Mouse (Mus musculus): Measurements from ENCODE around the gene Iqsec1. TPM values are rescaled to one million over a fixed set of nuclear protein-coding genes. Genes with fewer than 3 reads are reported as not detected.
A peak's percentile ranks its signal among the peaks of the same experiment; 100 is the strongest.

Gene Iqsec1
- polyA plus RNA-seq, 1 experiment from 2014 or later: 28.6 TPM

- Histone ChIP-seq H3K4me3 (ENCODE audit: control insufficient read depth in 1 of 2, insufficient read depth in 1 of 2, low read depth in 1 of 2, low read length in 2 of 2) (no peak overlapping the region), H3K9me3 (ENCODE audit: control insufficient read depth, low read length) (no peaks in the 10 kb centered on the region), H3K27me3 (ENCODE audit: control insufficient read depth, insufficient read depth, low read length) (no peaks in the 10 kb centered on the region), H3K27ac (replicated peaks in 1 of 2; ENCODE audit: control insufficient read depth in 1 of 2, insufficient read depth in 1 of 2, low read depth in 2 of 2, low read length in 2 of 2) (peak overlapping the region; percentile 89 to 94), H3K4me2 (ENCODE audit: low read length) (0 out of 2 replicates have a peak overlapping the region, but pooled peaks have one; percentile 45), H3K4me1 (ENCODE audit: control insufficient read depth in 2 of 2, insufficient read depth in 2 of 2, low read length in 2 of 2) (peaks cover 43 to 64% of the 10 kb centered on the region in 2 experiments), H3K36me3 (ENCODE audit: control insufficient read depth, insufficient read depth, low read length) (no peaks in the 10 kb centered on the region), H3K9ac (ENCODE audit: low read length) (0 out of 2 replicates have a peak overlapping the region, but pooled peaks have one; percentile 49)
- no peak for ATAC-seq (ENCODE audit: insufficient number of reproducible peaks, insufficient read depth, low FRiP score, low read depth)
- WGBS: 31% methylated on average over 2 of the region's 2 CpGs
Measured at GRCm38 (mm10) chr6:90807581-90807980, 180.9 kb downstream of the Iqsec1 start.

GRCm38 (mm10) chr6:90806743-90807142, 181.7 kb downstream of the Iqsec1 start:
- no peak overlapping the region for H3K4me3 ChIP-seq (ENCODE audit: control insufficient read depth in 1 of 2, insufficient read depth in 1 of 2, low read depth in 1 of 2, low read length in 2 of 2)
- H3K9ac ChIP-seq (ENCODE audit: low read length): no peak overlapping the region
- H3K36me3 ChIP-seq (ENCODE audit: control insufficient read depth, insufficient read depth, low read length): no peaks in the 10 kb centered on the region
- no peak overlapping the region for H3K27ac ChIP-seq (replicated peaks in 1 of 2; ENCODE audit: control insufficient read depth in 1 of 2, insufficient read depth in 1 of 2, low read depth in 2 of 2, low read length in 2 of 2)
- 86% methylated on average over 1 of the region's 1 CpGs for WGBS
- ATAC-seq (ENCODE audit: insufficient number of reproducible peaks, insufficient read depth, low FRiP score, low read depth): no peak
- H3K4me1 ChIP-seq (ENCODE audit: control insufficient read depth in 2 of 2, insufficient read depth in 2 of 2, low read length in 2 of 2): peaks cover 46 to 61% of the 10 kb centered on the region in 2 experiments
- H3K27me3 ChIP-seq (ENCODE audit: control insufficient read depth, insufficient read depth, low read length): no peaks in the 10 kb centered on the region
- H3K4me2 ChIP-seq (ENCODE audit: low read length): no peak overlapping the region
- H3K9me3 ChIP-seq (ENCODE audit: control insufficient read depth, low read length): no peaks in the 10 kb centered on the region

GRCm38 (mm10) chr6:90805101-90805500, 183.4 kb downstream of the Iqsec1 start:
- Histone ChIP-seq H3K4me2 (ENCODE audit: low read length) (no peak overlapping the region), H3K9ac (ENCODE audit: low read length) (no peak overlapping the region), H3K4me1 (ENCODE audit: control insufficient read depth in 2 of 2, insufficient read depth in 2 of 2, low read length in 2 of 2) (peaks cover 52 to 60% of the 10 kb centered on the region in 2 experiments), H3K27ac (replicated peaks in 1 of 2; ENCODE audit: control insufficient read depth in 1 of 2, insufficient read depth in 1 of 2, low read depth in 2 of 2, low read length in 2 of 2) (no peak overlapping the region), H3K4me3 (ENCODE audit: control insufficient read depth in 1 of 2, insufficient read depth in 1 of 2, low read depth in 1 of 2, low read length in 2 of 2) (no peak overlapping the region), H3K9me3 (ENCODE audit: control insufficient read depth, low read length) (no peaks in the 10 kb centered on the region), H3K36me3 (ENCODE audit: control insufficient read depth, insufficient read depth, low read length) (no peaks in the 10 kb centered on the region), H3K27me3 (ENCODE audit: control insufficient read depth, insufficient read depth, low read length) (no peaks in the 10 kb centered on the region)
- WGBS: 4% methylated on average over 2 of the region's 2 CpGs
- ATAC-seq (ENCODE audit: insufficient number of reproducible peaks, insufficient read depth, low FRiP score, low read depth): no peak

GRCm38 (mm10) chr6:90804646-90805045, 183.8 kb downstream of the Iqsec1 start:
- no peak overlapping the region for H3K27ac ChIP-seq (replicated peaks in 1 of 2; ENCODE audit: control insufficient read depth in 1 of 2, insufficient read depth in 1 of 2, low read depth in 2 of 2, low read length in 2 of 2)
- H3K4me3 ChIP-seq (ENCODE audit: control insufficient read depth in 1 of 2, insufficient read depth in 1 of 2, low read depth in 1 of 2, low read length in 2 of 2): no peak overlapping the region
- H3K27me3 ChIP-seq (ENCODE audit: control insufficient read depth, insufficient read depth, low read length): no peaks in the 10 kb centered on the region
- no peak overlapping the region for H3K9ac ChIP-seq (ENCODE audit: low read length)
- H3K4me2 ChIP-seq (ENCODE audit: low read length): no peak overlapping the region
- H3K9me3 ChIP-seq (ENCODE audit: control insufficient read depth, low read length): no peaks in the 10 kb centered on the region
- no peaks in the 10 kb centered on the region for H3K36me3 ChIP-seq (ENCODE audit: control insufficient read depth, insufficient read depth, low read length)
- no peak for ATAC-seq (ENCODE audit: insufficient number of reproducible peaks, insufficient read depth, low FRiP score, low read depth)
- H3K4me1 ChIP-seq (ENCODE audit: control insufficient read depth in 2 of 2, insufficient read depth in 2 of 2, low read length in 2 of 2): peaks cover 52 to 58% of the 10 kb centered on the region in 2 experiments

GRCm38 (mm10) chr6:90802604-90803003, 185.9 kb downstream of the Iqsec1 start:
- no peak overlapping the region for H3K4me3 ChIP-seq (ENCODE audit: control insufficient read depth in 1 of 2, insufficient read depth in 1 of 2, low read depth in 1 of 2, low read length in 2 of 2)
- H3K4me2 ChIP-seq (ENCODE audit: low read length): no peak overlapping the region
- no peaks in the 10 kb centered on the region for H3K9me3 ChIP-seq (ENCODE audit: control insufficient read depth, low read length)
- H3K4me1 ChIP-seq (ENCODE audit: control insufficient read depth in 2 of 2, insufficient read depth in 2 of 2, low read length in 2 of 2): peaks cover 49 to 53% of the 10 kb centered on the region in 2 experiments
- H3K9ac ChIP-seq (ENCODE audit: low read length): no peak overlapping the region
- no peaks in the 10 kb centered on the region for H3K36me3 ChIP-seq (ENCODE audit: control insufficient read depth, insufficient read depth, low read length)
- no peaks in the 10 kb centered on the region for H3K27me3 ChIP-seq (ENCODE audit: control insufficient read depth, insufficient read depth, low read length)
- no peak overlapping the region; a peak in 1 of 4 replicates for H3K27ac ChIP-seq (replicated peaks in 1 of 2; ENCODE audit: control insufficient read depth in 1 of 2, insufficient read depth in 1 of 2, low read depth in 2 of 2, low read length in 2 of 2)
- 91% methylated on average over 8 of the region's 8 CpGs for WGBS
- no peak for ATAC-seq (ENCODE audit: insufficient number of reproducible peaks, insufficient read depth, low FRiP score, low read depth)

- no peak for ATAC-seq (ENCODE audit: insufficient number of reproducible peaks, insufficient read depth, low FRiP score, low read depth)
- peaks cover 45 to 48% of the 10 kb centered on the region in 2 experiments for H3K4me1 ChIP-seq (ENCODE audit: control insufficient read depth in 2 of 2, insufficient read depth in 2 of 2, low read length in 2 of 2)
- 76% methylated on average over 3 of the region's 3 CpGs for WGBS
Measured at GRCm38 (mm10) chr6:90802058-90802457, 186.4 kb downstream of the Iqsec1 start.

GRCm38 (mm10) chr6:90800825-90801224, 187.7 kb downstream of the Iqsec1 start:
- H3K4me3 ChIP-seq (ENCODE audit: control insufficient read depth in 1 of 2, insufficient read depth in 1 of 2, low read depth in 1 of 2, low read length in 2 of 2): no peak overlapping the region
- no peak overlapping the region for H3K27ac ChIP-seq (replicated peaks in 1 of 2; ENCODE audit: control insufficient read depth in 1 of 2, insufficient read depth in 1 of 2, low read depth in 2 of 2, low read length in 2 of 2)
- 81% methylated on average over 2 of the region's 2 CpGs for WGBS
- no peaks in the 10 kb centered on the region for H3K36me3 ChIP-seq (ENCODE audit: control insufficient read depth, insufficient read depth, low read length)
- no peaks in the 10 kb centered on the region for H3K27me3 ChIP-seq (ENCODE audit: control insufficient read depth, insufficient read depth, low read length)
- ATAC-seq (ENCODE audit: insufficient number of reproducible peaks, insufficient read depth, low FRiP score, low read depth): no peak
- no peak overlapping the region for H3K9ac ChIP-seq (ENCODE audit: low read length)
- no peak overlapping the region for H3K4me2 ChIP-seq (ENCODE audit: low read length)
- no peaks in the 10 kb centered on the region for H3K9me3 ChIP-seq (ENCODE audit: control insufficient read depth, low read length)
- H3K4me1 ChIP-seq (ENCODE audit: control insufficient read depth in 2 of 2, insufficient read depth in 2 of 2, low read length in 2 of 2): peaks cover 43 to 45% of the 10 kb centered on the region in 2 experiments

More at GRCm38 (mm10) chr6:90802058-90802457, 186.4 kb downstream of the Iqsec1 start:
- H3K27me3 ChIP-seq (ENCODE audit: control insufficient read depth, insufficient read depth, low read length): no peaks in the 10 kb centered on the region
- H3K9ac ChIP-seq (ENCODE audit: low read length): no peak overlapping the region
- no peaks in the 10 kb centered on the region for H3K9me3 ChIP-seq (ENCODE audit: control insufficient read depth, low read length)
- H3K4me2 ChIP-seq (ENCODE audit: low read length): no peak overlapping the region
- no peak overlapping the region for H3K4me3 ChIP-seq (ENCODE audit: control insufficient read depth in 1 of 2, insufficient read depth in 1 of 2, low read depth in 1 of 2, low read length in 2 of 2)
- no peaks in the 10 kb centered on the region for H3K36me3 ChIP-seq (ENCODE audit: control insufficient read depth, insufficient read depth, low read length)
- no peak overlapping the region for H3K27ac ChIP-seq (replicated peaks in 1 of 2; ENCODE audit: control insufficient read depth in 1 of 2, insufficient read depth in 1 of 2, low read depth in 2 of 2, low read length in 2 of 2)

- Histone ChIP-seq H3K27ac (replicated peaks in 1 of 2; ENCODE audit: control insufficient read depth in 1 of 2, insufficient read depth in 1 of 2, low read depth in 2 of 2, low read length in 2 of 2) (peak overlapping the region; percentile 75 to 78), H3K9ac (ENCODE audit: low read length) (no peak overlapping the region), H3K4me3 (ENCODE audit: control insufficient read depth in 1 of 2, insufficient read depth in 1 of 2, low read depth in 1 of 2, low read length in 2 of 2) (no peak overlapping the region), H3K9me3 (ENCODE audit: control insufficient read depth, low read length) (no peaks in the 10 kb centered on the region), H3K36me3 (ENCODE audit: control insufficient read depth, insufficient read depth, low read length) (no peaks in the 10 kb centered on the region), H3K4me1 (ENCODE audit: control insufficient read depth in 2 of 2, insufficient read depth in 2 of 2, low read length in 2 of 2) (peaks cover 30 to 35% of the 10 kb centered on the region in 2 experiments), H3K4me2 (ENCODE audit: low read length) (no peak overlapping the region), H3K27me3 (ENCODE audit: control insufficient read depth, insufficient read depth, low read length) (no peaks in the 10 kb centered on the region)
- ATAC-seq (ENCODE audit: insufficient number of reproducible peaks, insufficient read depth, low FRiP score, low read depth): no peak
- 62% methylated on average over 1 of the region's 1 CpGs for WGBS
Measured at GRCm38 (mm10) chr6:90799116-90799515, 189.4 kb downstream of the Iqsec1 start.
